Mouse (Mus musculus) retina, postnatal 7 days (tissue): ENCODE measurements around the gene Mcee.

Source experiments
- DNase-seq: peaks from one replicate; pipeline ENCODE4 v3.0.0-alpha.2; 2012; ENCODE audit warnings: low read depth, low spot score

Mcee gene

DNA sequence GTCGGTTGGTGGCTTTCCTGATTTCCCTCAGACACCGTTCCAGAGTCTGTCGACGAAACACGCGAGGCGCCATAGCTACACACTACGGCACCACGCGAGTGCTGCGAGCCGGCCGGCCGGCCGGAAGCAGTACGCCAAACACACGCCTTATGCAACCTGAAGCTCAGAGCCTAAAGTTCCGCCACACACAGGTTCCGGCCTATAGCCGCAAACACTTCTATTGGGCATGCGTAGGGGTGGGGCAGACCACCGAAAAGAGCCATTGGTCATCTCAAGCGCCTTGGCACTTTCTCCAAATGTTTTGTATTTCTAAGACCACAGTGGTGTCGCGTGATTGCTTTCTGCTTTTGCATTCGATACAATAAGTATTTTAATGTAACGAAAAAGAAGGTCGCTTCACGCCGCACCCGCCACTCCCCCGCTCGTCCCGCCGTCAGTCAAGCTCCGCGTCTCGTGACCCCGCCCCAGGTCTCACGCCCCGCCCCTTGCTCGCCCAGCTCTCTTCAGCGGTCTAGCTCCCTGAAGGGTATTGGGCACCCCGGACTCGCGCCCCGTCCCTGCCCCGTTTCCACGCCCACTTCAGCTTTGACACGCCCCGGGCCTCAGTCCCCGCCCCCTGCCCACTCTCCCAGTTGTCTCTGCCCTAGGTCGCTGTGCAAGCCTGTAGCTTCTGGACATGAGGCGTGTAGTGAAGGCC lies at the start of gene Mcee, which contains the start of gene Mphosph10:
Gene Mcee, plus strand, starts transcription at position 486 of the 697 bp plus-strand sequence.
Gene Mphosph10, minus strand, starts transcription at position 147 of the 697 bp plus-strand sequence.
- peak; percentile 94 for DNase-seq

DNA sequence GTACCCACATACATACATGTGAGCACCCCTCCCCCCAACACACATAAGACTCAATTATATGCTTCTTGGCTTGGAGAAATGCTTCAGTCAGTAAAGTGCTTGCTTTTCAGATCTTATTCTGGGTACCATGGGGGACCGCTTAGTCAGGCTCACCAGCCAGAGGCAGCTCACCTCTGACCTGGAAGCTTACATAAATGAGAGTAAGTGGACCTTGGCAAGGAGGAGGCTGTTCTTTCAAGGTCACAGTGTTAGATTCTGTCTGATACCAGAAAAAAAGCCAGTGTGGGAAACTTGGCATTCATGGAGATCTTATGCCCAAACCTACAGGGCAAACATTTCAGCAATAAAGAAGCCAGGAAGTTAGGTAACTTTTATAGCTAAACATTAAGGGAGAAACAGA lies 44.6 kb upstream of the Mcee start:
- DNase-seq, result no peak

DNA sequence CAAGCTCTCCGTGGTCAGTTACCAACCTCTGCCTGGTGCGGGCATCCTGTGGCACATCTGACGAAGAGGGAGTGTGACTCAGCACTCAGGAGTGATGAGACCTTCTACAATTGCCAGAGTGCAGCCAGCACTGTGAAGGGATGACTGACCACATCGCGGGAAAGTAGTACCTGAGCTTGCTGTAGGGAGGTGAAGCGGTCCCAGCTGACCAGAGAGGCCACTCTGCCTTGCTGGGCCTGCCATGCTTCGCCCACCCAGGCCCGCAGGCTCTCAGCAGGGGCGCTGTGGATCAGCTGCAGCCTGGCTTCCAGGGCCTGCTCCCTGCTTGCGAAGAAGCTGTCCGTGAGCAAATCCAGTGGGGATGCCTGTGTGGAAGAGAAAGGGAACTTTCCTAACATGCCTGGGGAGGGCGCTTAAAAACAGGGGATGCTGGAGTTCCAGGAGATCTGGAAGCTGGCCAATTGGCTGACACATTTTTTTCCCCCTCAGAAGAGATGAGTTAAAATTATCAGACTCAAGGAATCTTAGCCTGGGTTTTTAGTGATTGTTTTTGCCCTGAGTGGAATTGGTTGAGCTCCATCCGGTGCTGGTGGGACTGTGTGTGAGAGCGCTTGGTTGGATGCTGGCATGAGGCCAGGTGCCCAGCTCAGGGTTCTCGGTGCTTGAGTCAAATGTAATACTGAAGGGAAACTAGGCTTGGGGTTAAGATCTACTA lies 43.1 kb upstream of the Mcee start:
- no peak for DNase-seq

DNA sequence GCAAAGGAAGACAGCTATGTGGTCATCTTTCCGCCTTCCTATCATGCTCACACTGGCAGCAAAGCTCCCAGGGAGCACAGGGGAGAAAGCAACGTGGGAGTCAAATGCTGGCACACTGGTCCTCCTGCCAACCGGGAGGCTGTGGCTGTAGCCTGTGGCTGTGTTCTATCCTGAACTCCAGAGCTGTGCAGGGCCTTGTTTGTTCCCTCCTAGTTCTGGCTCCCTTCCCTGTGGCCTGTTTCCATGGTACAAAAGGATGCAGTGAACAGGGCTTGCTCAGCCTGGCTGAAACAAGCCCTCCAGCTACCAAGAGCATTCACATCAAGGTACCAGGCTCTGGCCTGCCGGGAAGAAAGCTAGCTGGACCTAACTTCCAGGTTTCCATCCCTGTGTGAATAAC lies 41.3 kb upstream of the Mcee start:
- no peak for DNase-seq

DNA sequence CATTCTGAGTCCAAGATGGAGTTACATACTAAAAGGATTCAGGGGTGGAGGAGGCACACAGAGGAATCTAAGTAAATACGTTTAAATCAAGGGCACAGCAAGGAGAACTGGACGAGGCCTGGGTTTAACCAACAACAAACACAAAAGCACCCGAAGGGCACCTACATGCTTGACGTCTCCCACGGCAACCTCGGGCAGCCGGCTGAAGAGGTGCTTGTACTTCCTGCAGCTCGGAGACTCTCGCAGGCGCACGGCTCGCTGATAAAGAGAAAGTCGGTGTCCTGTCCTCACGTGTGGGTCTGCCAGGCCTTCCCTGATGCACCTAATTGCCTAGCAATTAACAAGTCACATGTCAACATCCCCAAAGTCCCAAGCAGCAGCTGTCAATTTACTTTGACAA lies 38.2 kb upstream of the Mcee start:
- no peak for DNase-seq

DNA sequence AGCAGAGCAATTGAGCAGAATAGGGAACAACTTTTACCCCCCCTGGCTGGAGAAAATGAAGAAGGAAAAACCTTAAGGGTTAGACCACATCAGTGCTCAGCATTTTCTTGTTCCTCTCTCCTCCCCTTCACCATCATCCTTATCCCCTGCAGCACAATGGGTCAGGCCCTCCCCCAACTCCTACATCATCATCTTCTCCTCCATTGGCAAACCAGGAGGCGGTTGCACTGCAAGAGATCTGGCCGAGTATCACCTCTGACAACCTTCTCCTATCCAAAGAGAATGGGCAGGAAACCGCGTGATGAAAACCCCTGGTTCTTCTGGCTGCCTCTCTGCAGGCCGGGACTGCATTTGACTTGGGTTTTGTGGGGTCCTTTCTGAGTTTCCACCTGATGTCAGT lies 35.7 kb upstream of the Mcee start:
- DNase-seq, result no peak

DNA sequence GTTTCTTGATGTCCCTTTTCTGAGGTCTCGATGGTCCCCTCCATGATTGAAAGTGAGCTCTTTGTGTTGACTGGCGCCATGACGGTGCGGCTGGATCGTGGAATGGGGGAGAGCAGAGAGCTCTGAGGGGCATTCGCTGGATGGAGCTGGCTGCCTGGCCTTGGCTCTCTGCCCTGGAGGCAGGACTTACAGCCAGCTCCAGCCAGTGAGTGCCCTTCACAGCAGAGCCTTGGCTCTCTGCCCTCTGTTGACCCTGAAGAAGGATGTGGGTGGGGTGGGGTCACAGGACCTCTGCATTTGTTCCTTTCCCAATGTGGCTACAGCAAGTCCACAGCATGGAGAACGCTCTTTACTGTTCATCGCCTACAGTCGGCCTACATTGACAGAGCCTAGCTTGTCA lies 35.0 kb upstream of the Mcee start:
- no peak for DNase-seq

DNA sequence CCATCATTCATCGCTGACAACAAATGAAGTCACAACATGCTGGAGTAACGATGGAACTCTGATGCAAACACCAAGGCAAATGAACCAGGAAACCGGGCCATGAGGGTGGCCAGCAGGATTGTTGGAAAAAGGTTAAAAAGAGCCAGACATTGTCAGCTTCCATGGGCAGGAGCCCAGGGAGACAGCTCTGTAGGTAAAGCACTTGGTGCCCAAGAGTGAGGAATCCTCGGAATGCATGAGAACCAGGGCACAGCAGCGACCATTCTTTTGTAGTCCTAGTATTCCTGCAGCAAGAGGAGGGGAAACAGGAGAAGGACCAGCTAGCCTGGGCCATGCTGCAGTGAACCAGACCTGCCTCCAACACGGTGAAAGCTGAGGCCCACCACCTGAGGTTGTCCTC lies 33.7 kb upstream of the Mcee start:
- no peak for DNase-seq

DNA sequence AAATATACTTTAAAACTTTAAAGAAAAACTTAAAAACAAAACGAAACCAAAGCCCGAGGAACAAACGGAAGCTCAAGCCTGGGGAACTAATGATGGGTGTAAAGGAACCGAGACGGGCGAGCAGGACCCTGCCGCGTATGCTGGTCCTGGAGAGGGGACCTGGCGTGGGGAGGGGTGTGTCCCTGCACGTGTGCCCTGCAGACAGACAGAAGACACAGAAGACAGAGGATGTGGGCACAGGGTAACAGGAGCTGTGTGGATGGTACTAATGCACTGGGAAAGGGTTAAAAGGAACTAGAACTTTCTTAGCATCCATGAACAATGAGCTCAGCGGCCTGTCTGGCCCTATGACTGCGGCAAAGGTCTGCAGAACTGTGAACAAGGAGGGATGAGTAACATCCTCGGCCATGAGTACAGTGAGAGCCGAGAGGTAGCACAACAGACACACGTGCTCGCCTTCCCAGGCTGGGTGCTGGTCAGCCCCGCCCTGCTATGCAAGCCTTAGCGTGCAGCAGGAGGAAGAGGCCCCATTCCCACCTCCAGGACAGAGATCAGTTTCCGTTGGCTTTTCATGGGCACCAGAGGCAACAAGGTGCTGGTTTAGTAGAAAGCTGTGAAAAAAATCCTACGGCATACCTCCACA lies 32.3 kb upstream of the Mcee start:
- DNase-seq, result no peak

DNA sequence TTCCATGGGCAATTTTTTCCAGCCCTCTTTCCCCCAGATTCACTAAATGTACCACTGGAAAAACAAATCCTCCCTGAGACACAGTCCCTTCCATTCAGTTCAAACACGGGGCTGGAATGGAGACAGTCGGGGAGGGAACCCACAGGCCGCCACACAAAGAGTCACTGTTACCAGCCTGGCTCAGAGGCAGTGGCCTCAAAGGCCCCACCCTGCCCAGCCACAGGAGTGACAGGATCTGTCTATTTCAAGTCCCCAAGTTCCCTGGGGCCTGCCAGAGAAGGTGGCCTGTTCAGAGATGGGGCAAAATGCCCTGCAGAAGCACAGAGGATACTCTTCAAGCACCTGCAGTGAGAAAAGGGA lies 31.8 kb upstream of the Mcee start:
- DNase-seq, result no peak

DNA sequence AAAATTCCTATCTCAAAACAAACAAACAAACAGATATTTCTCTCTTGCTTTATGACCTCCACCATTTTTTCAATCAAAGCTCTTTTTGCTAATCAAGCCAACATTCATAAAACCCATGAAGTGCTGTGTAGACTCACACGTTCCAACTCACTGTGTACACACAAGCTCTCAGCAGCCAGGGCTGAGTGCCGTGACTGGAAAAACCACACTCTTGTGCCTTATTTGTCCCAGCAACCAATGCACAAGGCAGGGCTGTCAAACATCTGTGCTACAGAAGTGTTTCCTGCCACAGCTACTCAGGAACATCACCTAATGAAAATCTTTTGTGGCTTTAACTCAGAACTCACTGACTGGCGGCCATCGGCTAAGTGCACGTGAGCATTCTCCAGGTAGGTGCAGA lies 26.5 kb upstream of the Mcee start:
- DNase-seq, result no peak

DNA sequence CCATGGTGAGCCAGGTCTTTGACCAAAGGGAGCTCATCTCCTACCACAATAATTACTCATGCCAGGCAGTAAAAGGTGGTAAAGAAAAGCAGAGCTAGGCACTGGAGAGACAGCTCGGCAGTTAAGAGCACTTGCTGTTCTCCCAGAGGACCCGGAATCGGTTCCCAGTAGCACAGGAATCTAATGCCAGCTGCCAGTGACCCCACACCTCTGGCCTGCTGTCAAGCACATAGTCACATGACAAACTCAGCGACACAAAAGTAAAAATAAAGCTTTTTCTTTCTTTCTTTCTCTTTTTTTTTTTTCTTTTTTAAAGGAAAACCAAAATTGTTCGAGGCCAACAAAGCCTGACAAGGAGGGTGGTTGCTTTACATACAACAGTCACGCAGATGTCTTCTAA lies 22.6 kb upstream of the Mcee start:
- DNase-seq, result no peak

DNA sequence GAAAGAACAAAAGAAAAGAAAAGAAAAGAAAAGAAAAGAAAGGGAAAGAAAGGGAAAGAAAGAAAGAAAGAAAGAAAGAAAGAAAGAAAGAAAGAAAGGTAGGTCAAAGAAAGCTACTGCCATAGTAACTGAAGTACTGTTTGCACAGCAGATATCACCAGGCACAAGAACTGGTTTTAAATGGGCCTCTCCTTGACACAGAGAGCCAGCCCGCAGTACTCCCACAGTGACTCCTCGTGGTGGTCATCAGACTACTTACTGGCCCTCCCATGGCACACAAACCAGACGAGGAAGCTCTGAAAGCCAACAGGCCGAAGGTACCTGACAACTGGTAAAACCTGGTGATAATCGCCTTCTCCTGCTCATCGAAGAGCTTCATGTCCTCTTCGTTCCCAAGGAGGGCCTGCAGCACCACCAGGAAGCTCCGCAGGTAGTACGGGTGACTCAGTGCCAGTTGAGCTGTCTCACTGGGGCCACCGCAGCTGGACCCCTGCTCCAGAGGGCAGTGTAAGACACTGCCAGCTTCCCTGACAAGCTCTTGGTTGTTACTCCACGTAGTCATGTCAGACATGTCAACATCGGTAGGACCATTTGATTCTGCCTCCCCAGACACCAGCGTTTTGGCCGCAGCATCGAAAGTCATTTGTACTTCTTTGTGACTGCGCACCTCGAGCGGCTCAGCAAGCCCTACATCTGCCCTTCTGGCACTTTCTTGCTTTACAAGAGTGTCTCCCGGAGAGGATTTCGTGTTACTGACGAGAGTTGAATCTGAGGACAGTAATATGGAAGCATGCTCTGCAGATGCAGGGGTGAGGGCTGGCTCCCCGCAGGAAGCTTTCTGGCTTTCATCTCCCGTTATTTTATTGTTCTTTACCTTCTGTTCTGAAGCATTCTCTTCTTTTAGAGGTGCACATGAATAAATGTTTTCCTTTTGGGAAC lies 20.2 kb upstream of the Mcee start:
- no peak for DNase-seq

DNA sequence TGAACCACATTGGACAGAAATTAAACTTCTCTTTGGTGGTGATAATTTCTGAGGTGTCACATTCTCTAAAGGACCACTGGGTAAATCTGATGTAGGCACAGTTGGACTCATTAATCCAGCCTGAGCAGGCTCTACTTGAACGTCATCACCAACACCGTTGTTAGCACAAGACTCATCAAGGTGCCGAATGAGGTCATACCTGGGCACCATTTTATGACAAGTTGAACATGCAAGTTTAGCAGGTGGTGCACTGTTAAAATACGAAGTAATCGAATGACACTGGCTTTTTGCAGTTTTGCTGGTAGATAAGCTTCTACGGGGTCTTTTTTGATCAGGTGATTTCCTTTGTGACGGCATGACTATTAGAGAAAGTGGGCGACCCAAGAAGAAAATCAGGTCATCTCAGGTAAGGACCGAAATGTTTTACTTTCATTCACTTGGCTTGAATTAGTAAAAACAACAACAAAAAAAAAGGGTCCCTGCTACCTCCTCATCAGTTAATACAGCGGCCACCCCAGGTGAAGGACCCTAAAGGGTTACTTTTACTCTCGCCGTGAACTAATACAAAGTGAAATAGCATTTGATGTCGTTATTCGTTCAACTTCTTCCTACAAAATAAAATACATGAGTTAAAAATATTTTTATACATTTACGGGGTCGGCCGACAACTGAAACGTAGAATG lies 19.1 kb upstream of the Mcee start:
- no peak for DNase-seq

DNA sequence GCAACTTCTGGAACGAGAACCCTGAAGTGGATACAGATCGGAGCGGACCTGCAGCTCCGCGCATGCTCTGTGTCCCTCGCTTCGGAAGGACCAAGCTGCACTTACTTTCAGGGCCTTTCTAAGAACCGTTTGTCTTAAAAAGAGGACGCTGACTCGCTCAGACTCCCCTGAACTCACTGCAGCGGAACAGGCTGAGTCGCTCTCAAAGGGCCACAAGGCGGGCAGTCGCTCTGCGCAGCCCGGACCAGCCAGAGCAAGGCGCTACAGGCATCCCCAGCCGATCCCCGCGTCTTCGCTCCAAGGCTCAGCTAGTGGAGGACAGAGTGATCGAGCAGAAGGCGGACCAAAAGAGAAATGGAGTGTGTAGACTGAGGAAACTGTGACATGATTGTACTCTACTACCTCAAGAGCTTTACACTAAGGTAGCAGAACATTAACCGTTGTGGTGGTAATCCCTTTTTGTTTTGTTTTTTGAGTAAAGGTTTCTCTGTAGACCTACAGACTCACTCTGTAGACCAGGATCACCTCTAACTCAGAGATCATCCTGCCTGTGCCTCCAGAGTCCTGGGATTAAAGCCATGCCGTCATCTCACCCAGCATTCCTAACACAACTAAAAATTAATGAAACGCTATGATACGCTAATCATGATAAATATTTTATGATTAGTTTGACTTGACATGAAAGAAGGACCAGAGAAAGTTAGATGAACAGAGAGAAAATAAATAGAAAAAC lies 18.4 kb upstream of the Mcee start, which contains the start of gene Fan1:
Gene Fan1, minus strand, starts transcription at position 266 of the 733 bp plus-strand sequence.
- peak; percentile 54 for DNase-seq

DNA sequence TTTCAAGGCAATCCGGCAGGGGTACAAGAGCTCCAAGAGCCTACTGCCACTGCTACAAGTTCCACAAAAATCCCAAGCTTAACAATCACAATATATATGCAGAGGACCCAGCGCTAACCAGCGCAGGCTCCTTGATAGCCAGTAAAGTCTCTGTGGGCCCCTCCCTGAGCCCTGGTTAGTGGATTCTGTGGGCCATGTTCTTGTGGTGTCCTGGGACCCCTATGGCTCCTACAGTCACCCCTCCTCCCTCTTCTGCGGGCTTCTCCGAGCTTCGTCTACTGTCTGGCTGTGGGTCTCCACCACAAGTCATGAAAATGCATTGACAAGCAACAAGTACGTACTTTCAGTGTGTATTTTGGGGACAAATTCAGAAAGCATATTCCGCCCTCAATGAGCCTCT lies 928 bp upstream of the Mcee start:
- DNase-seq, result no peak

DNA sequence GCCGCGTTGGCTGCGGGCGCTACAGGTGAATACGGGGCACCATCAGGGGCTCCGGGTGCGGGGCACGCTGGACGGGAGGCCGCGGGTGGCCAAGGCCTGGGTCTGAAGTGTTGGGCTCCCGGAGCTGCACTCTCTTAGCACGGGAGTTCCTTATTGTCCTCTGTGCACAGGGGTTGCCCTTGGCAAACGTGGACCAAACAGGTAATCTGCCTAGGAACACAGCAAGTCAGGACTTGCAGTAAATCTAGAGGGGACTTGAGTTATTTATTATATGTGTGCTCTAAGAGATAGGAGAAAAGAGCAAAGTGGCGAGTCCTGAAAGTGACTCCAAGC lies 378 bp downstream of the Mcee start:
- DNase-seq, result no peak

DNA sequence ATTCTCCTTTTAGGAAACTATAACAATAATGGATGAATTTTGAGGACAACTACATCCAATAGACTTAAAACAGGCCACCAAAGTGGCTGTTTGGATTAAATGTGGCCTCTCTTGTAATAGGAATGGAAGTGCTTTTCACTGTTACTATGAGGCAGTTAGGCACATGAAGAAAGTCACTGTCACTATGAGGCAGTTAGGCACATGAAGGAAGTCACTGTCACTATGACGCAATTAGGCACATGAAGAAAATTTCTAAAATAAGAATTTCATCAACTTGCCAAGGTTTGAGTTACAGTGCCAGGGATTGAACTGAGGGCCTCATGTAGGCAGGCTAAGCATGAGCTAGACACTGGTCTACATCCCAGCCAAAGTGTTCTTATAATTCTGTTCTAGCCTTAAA lies 8.3 kb downstream of the Mcee start:
- no peak for DNase-seq

DNA sequence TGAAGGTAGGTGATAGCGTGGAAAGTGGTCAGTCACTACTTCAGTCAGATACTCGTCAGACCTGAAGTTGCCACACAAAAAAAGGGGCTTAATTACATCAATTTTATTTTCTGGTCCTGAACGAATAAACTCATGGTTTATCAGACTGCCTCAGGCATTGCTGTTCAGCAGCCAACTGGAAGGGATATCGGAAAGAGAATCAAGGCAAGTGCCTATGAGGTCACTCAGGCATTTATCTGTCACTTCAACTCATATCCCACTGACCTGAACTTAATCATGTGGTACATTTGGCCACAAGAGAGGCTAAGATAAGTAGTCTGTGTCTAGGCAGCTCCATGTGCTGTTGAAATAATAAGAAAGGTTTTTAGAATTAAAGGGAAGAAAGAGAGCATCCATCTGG lies 10.0 kb downstream of the Mcee start:
- DNase-seq, result no peak

DNA sequence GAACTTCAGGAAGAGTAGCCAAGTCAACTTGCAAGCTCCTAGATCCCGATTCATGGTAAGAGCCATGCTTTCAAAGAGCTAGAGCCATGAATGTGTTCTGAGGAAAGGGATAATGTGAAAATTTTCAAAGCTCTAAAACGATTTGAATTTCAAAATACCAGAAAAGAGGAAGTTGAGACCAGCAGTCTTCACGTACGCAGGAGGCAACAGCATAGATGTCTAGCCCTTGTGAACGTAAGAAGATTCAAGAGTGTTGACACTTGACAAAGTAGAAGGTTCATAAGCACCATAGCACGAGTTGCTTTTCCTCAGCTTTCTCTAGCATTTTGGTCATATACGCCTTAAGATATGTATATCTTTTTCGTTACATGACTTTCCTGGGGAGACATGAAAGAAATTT lies 11.6 kb downstream of the Mcee start:
- no peak for DNase-seq

DNA sequence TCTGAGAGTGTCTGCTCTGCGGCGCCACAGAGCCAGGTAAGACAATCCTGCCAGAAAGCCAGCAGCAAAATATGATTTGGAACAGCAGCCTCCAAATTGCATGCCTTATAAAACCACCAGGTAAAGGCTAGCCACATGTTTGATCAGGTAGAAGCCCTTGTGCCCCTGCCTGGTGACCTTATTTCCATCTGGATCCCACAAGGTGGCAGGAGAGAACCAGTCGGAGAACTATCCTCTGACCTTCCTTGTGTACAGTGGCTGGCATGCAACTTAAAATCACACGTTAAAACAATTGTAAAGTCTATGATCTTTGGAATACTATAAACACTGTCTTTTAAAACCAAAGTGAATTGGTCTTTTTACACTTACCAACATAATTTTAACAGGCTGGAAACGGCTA lies 32.5 kb downstream of the Mcee start:
- peak; percentile 41 for DNase-seq
